Mouse (Mus musculus) lung, adult 2 months (tissue): ENCODE measurements around the gene Rasal2. TPM values are rescaled to one million over a fixed set of nuclear protein-coding genes. Genes with fewer than 3 reads are reported as not detected.

Source experiments
- DNase-seq: peaks from one replicate; pipeline ENCODE4 v3.0.0; 2022
- H3K4me1 ChIP-seq: fragments of 200-500 bp; 2 replicates; pipeline ENCODE4 v1.6.1; 2011; ENCODE audit warnings: low read length; ENCODE audit not compliant: control insufficient read depth, insufficient read depth
- H3K4me3 ChIP-seq: fragments of 200-500 bp; replicated peaks from 2 replicates; pipeline ENCODE3; 2011; ENCODE audit warnings: low read depth, mild to moderate bottlenecking, control low read depth, low read length; ENCODE audit errors: extremely low read depth
- CTCF ChIP-seq: fragments of 200-500 bp; IDR thresholded peaks from 2 replicates; pipeline ENCODE4 v1.5.1; 2011; ENCODE audit warnings: mild to moderate bottlenecking, low read length, control low read depth; ENCODE audit not compliant: insufficient read depth
- POLR2A ChIP-seq: fragments of 200-500 bp; IDR thresholded peaks from 2 replicates; pipeline ENCODE4 v1.6.1; 2011; ENCODE audit warnings: low read depth, mild to moderate bottlenecking, control low read depth, low read length, borderline replicate concordance; ENCODE audit errors: extremely low read depth
- WGBS: fragments of 180-500 bp; shearing (Covaris S2); methylation state at CpG from one replicate; pipeline ENCODE4 v1.1.7; 2018; 5-methylcytosine and 5-hydroxymethylcytosine counted together
- polyA plus RNA-seq: library from polyadenylated mRNA; depleted of rRNA; stranded (reverse); fragments of >200 nt; gene quantifications from 2 replicates; pipeline ENCODE4 v1.2.3, GENCODE M21; 2012

Gene Rasal2
- polyA plus RNA-seq, 1 experiment = 10.4 TPM

DNA sequence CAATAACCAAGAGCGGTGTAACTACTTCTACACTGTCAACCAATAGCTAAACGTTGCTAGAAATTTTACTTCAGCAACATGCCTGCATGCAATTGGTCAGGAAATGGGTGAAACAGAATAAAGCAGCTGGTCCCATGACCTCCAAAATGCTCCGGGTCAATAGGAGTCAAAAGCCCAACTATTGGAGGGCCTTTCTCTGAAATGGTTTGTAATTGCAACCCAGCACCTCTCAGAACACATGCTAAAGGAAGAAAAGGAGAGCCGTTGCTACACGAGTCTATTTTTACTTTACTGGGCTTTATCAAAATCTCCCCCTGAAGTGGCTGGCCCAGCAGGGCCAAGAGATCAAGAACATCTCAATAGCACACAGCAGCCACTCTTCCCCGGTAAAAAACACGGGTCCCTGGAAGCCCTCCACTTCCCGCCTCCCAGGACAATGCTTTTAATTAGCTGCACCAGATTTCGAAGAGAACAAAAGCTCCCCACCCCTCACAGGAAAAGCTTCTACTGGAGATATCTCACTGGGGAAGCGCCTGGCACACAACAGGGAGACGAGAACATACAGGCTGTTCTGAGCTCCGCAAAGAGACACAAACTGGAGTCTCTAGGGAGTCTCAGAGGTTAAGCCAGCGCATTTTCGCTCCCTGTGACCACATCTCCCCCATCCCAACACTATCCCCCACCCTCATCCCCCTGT, 30.8 kb upstream of the Rasal2 start:
- Histone ChIP-seq H3K4me1 (peaks cover 14% of the 10 kb centered on the region), H3K4me3 (no peak overlapping the region)
- no peak for DNase-seq
- WGBS = 26% methylated on average over 14 of the region's 14 CpGs
- TF ChIP-seq POLR2A (peak; percentile 47; the same call in 1 of the 2 replicates), CTCF (no peak)

DNA sequence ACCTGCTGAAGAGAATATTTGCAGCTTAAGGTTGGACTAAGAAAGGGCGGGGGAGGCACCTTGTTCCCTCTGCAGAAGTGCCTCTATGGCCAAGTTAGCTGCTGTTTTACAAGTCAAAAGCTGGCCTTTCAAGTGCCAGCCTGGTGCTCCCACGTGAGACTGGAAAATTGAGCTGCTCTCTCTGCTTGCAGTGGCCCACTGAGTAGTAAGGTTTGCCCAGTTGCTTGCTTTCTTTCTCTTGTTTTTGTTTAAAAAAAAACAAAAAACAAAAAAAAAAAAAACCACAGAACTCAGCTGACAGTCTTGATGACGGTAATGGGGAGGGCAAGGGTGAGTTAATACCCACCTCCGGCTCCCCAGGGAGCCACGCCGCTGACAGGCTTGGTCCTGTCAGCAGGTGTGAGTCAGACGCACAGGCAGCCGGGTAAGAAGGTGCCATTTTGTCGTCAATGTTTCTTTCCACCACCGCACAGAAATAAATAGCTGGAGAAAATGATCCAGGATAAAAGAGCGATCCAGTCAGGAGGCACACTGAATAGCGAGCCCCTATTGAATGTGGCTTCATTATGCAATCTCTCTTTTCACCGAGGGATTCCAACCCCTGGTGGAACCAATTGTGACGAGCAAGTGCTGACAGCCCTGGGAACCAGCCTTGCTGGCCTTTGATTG, 27.7 kb upstream of the Rasal2 start:
- TF ChIP-seq CTCF (no peak), POLR2A (no peak)

DNA sequence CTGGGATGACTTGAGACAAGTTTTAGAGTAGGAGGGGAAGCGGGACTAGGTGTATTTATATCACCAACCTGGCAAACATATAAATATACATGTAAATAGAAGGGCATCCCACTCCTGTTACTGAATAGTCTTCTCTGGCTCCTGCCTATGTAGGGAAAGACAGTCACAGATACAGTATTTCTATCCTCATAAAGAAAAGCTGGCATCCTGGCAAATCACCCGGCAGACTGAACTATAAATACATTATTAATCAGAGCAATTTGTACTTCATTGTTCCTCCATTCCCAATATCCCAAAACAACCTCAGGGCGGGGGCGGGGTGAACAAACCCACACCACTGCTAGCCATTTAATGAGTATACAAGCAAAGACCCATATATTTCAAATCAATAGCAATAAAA, 26.7 kb upstream of the Rasal2 start:
- H3K4me1 ChIP-seq = peaks cover 3% of the 10 kb centered on the region
- TF ChIP-seq CTCF = no peak
- no peak for TF ChIP-seq POLR2A
- no peak for DNase-seq
- 84% methylated on average over 4 of the region's 4 CpGs for WGBS
- H3K4me3 ChIP-seq = no peak overlapping the region

More for the DNA sequence above, 27.7 kb upstream of the Rasal2 start:
- Histone ChIP-seq H3K4me1 (peaks cover 8% of the 10 kb centered on the region), H3K4me3 (no peak overlapping the region)
- no peak for DNase-seq
- 50% methylated on average over 14 of the region's 14 CpGs for WGBS

DNA sequence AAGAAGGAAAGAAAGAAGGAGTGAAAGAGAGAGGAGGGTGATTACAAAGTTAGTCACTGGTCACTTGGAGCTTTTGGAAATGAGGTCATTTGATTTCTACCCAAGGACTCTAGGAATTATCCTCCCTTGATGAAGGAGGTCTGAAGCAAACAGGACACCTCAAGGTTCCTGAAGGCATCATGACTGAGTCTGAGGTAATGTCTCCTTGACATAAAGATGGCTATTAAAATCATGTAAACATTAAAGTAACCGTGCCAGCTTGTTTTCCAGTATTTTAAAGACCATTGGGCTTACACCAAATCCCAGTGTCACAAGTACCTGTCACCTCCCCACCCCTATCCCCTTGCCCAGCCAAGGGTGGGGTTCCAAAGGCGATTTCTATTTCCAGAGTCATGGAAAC, 25.9 kb upstream of the Rasal2 start:
- Histone ChIP-seq H3K4me1 (no peaks in the 10 kb centered on the region; the same call in 1 of the 2 replicates), H3K4me3 (no peak overlapping the region)
- WGBS = 87% methylated on average over 2 of the region's 2 CpGs
- no peak for DNase-seq
- no peak for TF ChIP-seq POLR2A
- TF ChIP-seq CTCF = no peak

DNA sequence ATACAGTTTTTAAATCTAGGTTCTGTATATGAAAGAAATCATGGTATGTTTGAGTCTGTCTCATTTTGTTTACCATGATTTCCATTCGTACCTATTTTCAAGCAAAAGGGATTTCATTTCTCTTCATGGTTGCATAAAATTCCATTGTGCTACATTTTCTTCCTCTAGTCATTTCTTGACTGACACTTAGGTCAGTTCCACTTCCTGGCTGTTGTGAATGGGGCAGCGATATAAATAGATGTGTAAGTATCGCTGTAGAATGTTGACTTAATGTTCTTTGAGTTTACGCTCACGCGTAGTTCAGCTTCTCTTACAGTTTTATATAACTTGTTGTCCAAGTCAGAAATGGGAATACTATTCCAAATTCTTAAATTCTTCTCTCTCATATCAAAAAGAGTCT, 23.5 kb upstream of the Rasal2 start:
- H3K4me3 ChIP-seq = no peak overlapping the region
- H3K4me1 ChIP-seq = no peaks in the 10 kb centered on the region
- no peak for DNase-seq
- TF ChIP-seq CTCF = no peak
- no peak for TF ChIP-seq POLR2A
- WGBS = 36% methylated on average over 6 of the region's 6 CpGs

DNA sequence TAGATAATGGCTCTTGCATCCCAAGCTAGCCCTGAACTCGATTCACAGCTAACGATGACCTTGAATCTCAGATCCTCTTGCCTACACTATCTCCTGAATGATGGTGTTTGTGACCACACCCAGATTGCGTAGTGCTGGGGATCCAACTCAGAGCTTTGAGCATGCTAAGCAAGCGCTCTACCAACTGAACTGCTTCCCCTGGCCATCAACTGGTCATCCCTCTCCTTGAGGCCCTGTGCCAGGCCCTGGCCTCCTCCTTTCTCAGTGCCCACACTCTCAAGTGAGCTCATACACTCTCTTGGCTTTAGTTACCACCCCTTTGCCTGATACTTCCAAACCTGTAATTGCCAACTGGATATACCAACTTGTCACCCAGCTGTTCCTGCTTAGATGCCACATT, 22.0 kb upstream of the Rasal2 start:
- no peak for TF ChIP-seq CTCF
- TF ChIP-seq POLR2A = no peak
- DNase-seq = no peak
- no peak overlapping the region for H3K4me3 ChIP-seq
- H3K4me1 ChIP-seq = no peaks in the 10 kb centered on the region
- 89% methylated on average over 4 of the region's 4 CpGs for WGBS

DNA sequence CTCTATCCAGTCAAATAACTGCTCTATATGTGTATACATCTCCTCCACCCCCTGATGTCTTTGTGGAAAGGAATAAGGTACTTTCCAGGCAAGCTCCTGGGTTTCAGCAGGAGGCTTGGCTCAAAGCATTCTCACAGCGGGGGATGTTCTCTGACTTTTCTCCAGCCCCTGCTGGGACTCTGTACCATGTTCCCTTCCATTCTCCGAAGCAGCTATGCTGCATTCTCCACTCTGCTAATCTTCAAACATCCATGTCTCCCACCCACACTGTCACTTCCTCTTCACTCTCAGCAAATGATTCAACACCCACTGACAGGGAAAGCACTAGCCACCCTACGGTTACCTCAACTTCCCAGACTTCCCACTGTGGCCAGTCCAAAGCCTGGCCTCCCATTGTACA, 20.9 kb upstream of the Rasal2 start:
- no peaks in the 10 kb centered on the region for H3K4me1 ChIP-seq
- TF ChIP-seq POLR2A = no peak
- no peak for TF ChIP-seq CTCF
- 39% methylated on average over 3 of the region's 3 CpGs for WGBS
- DNase-seq = no peak
- no peak overlapping the region for H3K4me3 ChIP-seq

DNA sequence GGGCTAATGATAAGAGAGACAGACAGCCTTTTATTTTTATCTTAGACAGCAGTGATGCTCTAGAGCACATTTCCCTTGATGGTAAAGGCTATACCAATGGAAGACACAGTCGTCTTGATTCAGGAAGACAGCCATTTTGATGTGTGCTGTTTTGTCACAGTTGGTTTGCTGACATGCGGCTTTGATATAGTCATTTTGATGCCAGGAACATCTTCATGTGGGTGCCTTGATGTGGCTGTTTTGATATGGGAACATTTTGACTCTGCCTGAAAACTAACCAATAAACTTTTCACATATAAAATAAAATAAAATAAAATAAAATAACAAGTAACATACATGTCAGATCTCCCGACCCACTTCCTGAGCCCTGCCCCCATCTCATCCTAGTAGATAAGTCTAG, 16.0 kb upstream of the Rasal2 start:
- Histone ChIP-seq H3K4me1 (no peaks in the 10 kb centered on the region), H3K4me3 (no peak overlapping the region)
- no peak for DNase-seq
- TF ChIP-seq POLR2A = no peak
- no peak for TF ChIP-seq CTCF
- 77% methylated on average over 3 of the region's 3 CpGs for WGBS

DNA sequence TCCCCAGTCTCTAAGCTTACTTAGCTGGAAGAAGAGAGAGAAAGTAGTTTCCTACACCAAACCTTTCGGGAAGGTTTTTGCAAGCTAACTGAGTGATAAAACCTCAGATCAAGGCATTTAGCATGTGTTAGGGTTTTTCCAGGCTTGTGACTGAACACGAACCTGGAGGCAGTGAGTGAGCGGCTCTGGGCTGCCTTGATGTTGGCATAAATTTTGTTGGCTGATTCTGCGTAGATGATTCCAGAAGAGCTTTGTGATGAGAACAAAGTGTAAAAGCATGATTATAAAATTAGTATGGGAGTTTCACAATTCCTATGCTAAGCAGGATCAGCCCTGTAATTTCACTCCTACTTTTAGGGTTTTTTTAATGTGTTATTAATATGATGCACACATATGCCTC, 15.2 kb upstream of the Rasal2 start:
- TF ChIP-seq POLR2A (no peak), CTCF (no peak)
- Histone ChIP-seq H3K4me1 (no peaks in the 10 kb centered on the region), H3K4me3 (no peak overlapping the region)
- no peak for DNase-seq
- 97% methylated on average over 4 of the region's 4 CpGs for WGBS

DNA sequence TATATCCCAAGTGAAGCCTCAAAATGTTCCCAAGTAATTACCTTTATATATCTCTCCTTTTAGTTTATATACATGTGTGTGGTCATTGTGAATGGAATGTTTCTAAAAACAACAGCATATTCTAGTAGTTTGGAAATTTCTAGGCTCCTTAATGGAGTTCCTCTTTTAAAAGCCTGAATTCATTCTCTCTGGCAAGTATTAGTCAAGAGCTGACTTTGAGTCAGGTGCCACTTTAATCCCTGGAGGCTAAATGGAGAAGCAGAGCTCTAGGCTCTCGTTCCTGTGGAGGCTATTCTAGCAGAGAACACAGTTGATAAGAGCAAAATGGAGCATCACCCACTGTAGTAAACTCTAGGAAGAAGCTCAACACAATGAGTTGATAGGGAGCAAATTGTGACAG, 14.5 kb upstream of the Rasal2 start:
- Histone ChIP-seq H3K4me1 (no peaks in the 10 kb centered on the region), H3K4me3 (no peak overlapping the region)
- TF ChIP-seq CTCF (no peak), POLR2A (no peak)
- 49% methylated on average over 1 of the region's 1 CpGs for WGBS
- no peak for DNase-seq
